Mouse (Mus musculus) cerebellum, adult 8-10 months (tissue): ENCODE measurements around the gene Zbtb11.
"Not testable (repeated sequence)": the region's sequence is repeated elsewhere in the genome, so short reads cannot be mapped to it uniquely, and the experiment has no call there.

ENCODE experiments used
- DNase-seq: peaks from one replicate; pipeline ENCODE4 v3.0.0; 2022

The Zbtb11 gene

GRCm38 (mm10) chr16:55971735-55972615, 1.7 kb upstream of the Zbtb11 start:
- no peak for DNase-seq

DNA sequence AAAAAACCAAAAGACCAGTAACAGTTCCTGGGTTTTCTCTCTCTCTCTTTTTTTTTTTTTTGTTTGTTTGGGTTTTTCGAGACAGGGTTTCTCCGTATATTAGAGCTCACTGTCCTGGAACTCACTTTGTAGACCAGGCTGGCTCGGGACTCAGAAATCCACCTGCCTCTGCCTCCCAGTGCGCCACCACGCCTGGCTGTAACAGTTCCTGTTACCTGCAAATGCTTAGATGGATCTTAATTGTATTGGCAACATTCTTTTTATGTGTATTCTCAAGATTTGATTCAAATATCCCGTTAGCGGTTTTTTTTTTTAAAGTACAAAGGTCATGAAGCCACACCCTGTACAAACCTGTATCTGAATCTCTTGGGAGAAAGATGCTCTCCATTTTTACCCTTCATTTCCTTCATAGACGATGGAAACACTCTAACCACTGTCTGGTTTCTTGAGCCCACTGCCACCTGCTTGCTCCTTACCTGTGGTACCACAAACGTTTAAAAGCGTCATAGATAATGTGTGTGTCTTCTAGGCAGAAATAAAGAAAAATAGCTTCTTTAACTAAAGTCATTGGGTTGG, 969 bp upstream of the Zbtb11 start:
- no peak for DNase-seq

- DNase-seq = peak; percentile 69
Observed at GRCm38 (mm10) chr16:55974256-55974902, 696 bp downstream of the Zbtb11 start.

DNA sequence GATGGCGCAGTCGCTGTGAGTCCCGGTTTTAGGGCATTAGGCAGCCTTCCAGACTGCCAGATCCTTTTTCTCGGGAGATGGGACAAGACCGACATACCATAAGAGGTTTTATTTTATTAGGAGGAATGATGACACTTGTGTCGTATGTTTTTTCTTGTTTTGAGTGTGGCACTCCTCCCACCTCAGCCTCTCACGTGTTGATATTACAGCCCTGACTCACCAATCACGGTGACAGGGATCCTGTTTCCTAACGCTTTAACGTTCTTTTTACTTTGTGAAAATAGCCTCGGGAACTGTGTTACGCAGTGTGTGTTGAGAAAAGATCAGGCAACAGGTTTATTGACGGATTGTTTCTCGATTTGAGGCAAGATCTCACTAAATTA, 1.2 kb downstream of the Zbtb11 start:
- DNase-seq = no peak

GRCm38 (mm10) chr16:55986001-55986400, 12.3 kb downstream of the Zbtb11 start:
- DNase-seq = no peak

DNA sequence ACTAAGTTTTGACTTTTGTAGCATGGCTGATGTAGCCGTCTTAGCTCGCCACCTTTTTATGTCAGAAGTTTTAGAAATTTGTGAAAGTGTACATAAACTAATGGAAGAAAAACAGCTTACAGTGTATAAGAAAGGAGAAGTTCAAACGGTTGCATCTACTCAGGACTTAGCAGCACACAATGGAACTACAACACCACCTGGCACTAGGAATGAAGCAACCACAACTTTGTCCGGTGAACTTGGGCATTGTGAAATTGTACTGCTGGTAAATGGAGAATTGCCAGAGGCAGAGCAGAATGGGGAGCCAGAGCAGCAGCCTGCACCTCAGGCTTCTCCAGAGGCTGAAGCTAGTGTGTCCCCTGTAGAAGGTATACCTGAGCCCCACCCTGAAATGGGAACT, 16.6 kb downstream of the Zbtb11 start:
- no peak for DNase-seq

DNA sequence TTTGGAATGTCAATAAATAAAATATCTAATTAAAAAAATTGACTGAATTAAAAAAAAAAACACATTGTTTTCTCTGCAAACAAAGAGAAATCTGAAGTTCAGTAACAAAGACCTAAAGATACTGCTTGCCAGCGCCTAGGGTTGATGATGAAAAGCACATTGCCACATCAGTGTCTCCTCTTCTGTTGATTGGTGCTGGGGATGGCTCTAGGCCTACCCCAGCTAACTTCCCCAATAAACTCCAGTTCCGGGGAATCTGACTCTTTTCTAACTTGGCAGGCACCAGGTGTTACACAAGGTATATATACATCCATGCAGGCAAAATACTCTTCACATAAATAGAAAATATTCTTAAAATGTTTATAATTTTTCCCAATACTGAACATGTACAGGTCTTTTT, 20.6 kb downstream of the Zbtb11 start:
- no peak for DNase-seq

DNA sequence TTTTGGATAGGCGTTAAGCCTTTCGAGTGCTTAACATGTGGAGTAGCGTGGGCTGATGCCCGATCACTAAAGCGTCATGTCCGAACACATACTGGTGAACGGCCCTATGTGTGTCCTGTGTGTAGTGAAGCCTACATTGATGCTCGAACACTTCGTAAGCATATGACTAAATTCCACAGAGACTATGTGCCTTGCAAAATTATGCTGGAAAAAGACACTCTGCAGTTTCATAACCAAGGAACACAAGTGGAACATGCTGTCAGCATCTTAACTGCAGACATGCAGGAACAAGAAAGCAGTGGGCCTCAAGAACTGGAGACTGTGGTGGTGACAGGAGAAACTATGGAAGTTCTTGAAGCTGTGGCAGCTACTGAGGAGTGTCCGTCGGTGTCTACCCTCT, 33.1 kb downstream of the Zbtb11 start:
- no peak for DNase-seq

DNA sequence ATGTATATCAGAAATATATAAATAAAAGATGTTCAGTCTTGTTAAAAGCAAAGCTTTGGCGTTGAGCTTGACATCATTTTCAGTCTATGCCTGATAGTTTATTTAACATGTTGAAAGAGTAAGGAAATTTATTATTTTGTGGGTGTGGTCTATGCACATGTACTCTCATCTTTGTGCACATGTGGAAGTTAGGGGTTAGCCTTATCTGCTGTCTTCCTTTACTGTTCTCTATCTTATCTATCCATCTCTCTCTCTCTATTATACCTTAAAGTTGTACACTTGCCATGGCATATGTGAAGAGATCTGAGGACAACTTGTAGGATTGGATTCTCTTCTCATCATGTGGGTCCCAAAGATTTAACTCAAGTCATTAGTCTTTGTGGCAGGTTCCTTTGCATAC, 35.2 kb downstream of the Zbtb11 start:
- DNase-seq = no peak

- DNase-seq = no peak
Observed at GRCm38 (mm10) chr16:56012789-56013743, 39.4 kb downstream of the Zbtb11 start.

- no peak for DNase-seq
Observed at GRCm38 (mm10) chr16:56014076-56014475, 40.4 kb downstream of the Zbtb11 start.

- DNase-seq = no peak
Observed at GRCm38 (mm10) chr16:56019660-56020059, 46.0 kb downstream of the Zbtb11 start.

GRCm38 (mm10) chr16:56027854-56028629, 54.4 kb downstream of the Zbtb11 start:
- DNase-seq = no peak

DNA sequence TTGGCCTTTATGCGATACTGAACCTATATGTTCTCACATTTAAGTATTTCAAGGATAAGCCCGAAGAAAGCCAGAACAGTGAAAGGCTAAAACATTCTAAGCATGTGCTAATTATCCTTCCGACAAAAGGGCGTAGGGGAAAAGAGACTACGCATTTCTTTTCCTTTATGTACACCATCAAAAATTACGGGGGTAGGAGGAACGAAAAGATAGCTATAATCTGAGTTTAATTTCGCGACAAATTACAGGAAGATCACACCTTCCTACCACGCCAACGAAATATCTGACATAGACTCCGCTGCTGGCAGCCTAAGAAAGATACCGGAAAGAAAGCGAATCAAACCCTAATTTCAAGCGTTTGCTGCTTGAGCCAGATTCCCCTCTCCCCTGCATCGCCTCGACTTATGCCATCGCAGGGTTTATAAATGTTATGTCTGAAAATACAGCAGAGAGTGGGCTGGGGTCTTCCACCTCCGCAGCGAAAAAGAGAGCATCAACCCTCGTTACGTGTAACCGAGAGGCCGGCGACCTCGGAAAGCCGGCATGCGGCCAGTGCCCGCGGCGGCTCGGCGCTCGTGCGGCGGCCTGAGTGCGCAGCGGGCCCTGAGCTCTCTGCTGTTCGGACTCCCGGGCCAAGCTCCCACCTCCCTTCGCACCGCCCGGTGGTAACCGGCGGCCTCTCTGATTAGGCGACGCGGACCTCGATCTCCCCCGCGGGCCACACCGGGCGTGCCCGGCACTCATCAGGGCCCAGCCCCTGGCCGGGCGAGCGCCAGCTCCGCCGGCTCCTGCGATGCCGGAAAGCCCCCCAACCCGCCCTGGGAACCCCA, 55.3 kb downstream of the Zbtb11 start:
- DNase-seq = no peak

- peak; percentile 96 for DNase-seq
Observed at GRCm38 (mm10) chr16:56029661-56030082, 56.0 kb downstream of the Zbtb11 start, which contains the start of gene Pcnp. TSS of gene Pcnp (minus strand) at chr16:56029739.

DNA sequence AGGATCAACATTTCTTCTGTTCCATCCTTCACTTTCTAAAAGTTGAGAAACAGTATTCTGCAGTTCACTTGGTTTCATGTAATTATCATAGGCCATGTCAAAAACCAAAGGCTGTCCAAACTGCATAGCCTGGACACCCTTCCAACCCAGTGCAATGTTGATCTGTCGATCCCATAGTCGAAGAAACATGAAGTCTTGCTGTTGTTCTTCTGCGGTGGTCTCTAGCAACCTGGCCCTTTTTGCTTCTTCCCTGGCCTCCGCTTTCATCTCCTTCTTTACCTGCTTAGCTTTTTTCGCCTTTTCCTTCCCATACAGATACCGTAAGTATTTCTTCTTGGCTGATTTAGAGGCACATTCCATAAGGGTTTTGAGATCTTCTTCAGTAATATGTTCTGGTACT, 60.9 kb downstream of the Zbtb11 start:
- DNase-seq = no peak

- DNase-seq = no peak
Observed at GRCm38 (mm10) chr16:56036501-56036900, 62.8 kb downstream of the Zbtb11 start.

GRCm38 (mm10) chr16:56037138-56038010, 63.7 kb downstream of the Zbtb11 start, which contains the start of gene Trmt10c:
TSS of gene Trmt10c (minus strand) at chr16:56037819.
- DNase-seq = peak; percentile 91

GRCm38 (mm10) chr16:56038090-56038489, 64.4 kb downstream of the Zbtb11 start:
- DNase-seq = no peak

- DNase-seq = not testable (repeated sequence)
Observed at GRCm38 (mm10) chr16:56048038-56048437, 74.4 kb downstream of the Zbtb11 start, which contains the start of gene Senp7. TSS of gene Senp7 (plus strand) at chr16:56048338.
